9 mouse cellular contexts compared by ENCODE assay signal in genomic region chr8:106307586-106307985, GRCm38 (mm10). TPM values are rescaled to one million over a fixed set of nuclear protein-coding genes. Genes with fewer than 3 reads are reported as not detected.
DNase-seq lines count a peak whose midpoint lies in the region; ATAC-seq and TF ChIP-seq lines count a peak whose summit lies in the region.
"Had no signal": no experiment of that assay in that cellular context is flagged by ENCODE, and none has a peak within 500 bp of the region (broad histone marks: within the 10 kb centered on the region; RNA-seq: fewer than 3 reads in every experiment).

No protein-coding gene starts in this region.

- no peaks in the 10 kb centered on the region for H3K27me3 ChIP-seq in hindbrain, embryonic 16.5 days (replicated peaks; ENCODE audit: control insufficient read depth, insufficient read depth, low read length)
- H3K27me3 ChIP-seq in hindbrain, embryonic 14.5 days (ENCODE audit: control insufficient read depth, insufficient read depth, low read length) = no peaks in the 10 kb centered on the region
- no peaks in the 10 kb centered on the region for H3K27me3 ChIP-seq in small intestine, adult 2 months (ENCODE audit: control insufficient read depth, insufficient read depth, low read length)
- H3K27me3 ChIP-seq in midbrain, embryonic 16.5 days (ENCODE audit: control insufficient read depth, insufficient read depth, low read depth, low read length) = no peaks in the 10 kb centered on the region

- no peaks in the 10 kb centered on the region for H3K36me3 ChIP-seq in hindbrain, embryonic 16.5 days (ENCODE audit: control insufficient read depth, insufficient read depth, low read length)
- no peaks in the 10 kb centered on the region for H3K36me3 ChIP-seq in hindbrain, embryonic 14.5 days (replicated peaks; ENCODE audit: control insufficient read depth, insufficient read depth)
- H3K36me3 ChIP-seq in small intestine, adult 2 months (ENCODE audit: control insufficient read depth, insufficient read depth, low read length) = no peaks in the 10 kb centered on the region
- 0 out of 2 replicates have a peak, but pooled peaks cover 2% of the 10 kb centered on the region for H3K36me3 ChIP-seq in midbrain, embryonic 16.5 days (ENCODE audit: control insufficient read depth, insufficient read depth, low read length)
- H3K36me3 ChIP-seq: forebrain, embryonic 10.5 days had no signal

- 51% methylated on average over 2 of the region's 2 CpGs for WGBS in hindbrain, embryonic 16.5 days
- 43% methylated on average over 2 of the region's 2 CpGs for WGBS in hindbrain, embryonic 14.5 days
- 20% methylated on average over 2 of the region's 2 CpGs for WGBS in small intestine, adult 2 months
- 82% methylated on average over 2 of the region's 2 CpGs for WGBS in midbrain, embryonic 16.5 days

- no peak for DNase-seq in hindbrain, embryonic 14.5 days (ENCODE audit: low spot score)
- DNase-seq in kidney, postnatal 14 days = peak; percentile 44
- no peak for DNase-seq in cerebellum, postnatal 36 days
- DNase-seq in cerebellum, adult 9-10 months = no peak

- no peak overlapping the region for H3K9ac ChIP-seq in hindbrain, embryonic 16.5 days (ENCODE audit: low read depth, low read length)
- no peak overlapping the region for H3K9ac ChIP-seq in hindbrain, embryonic 14.5 days
- no peak overlapping the region for H3K9ac ChIP-seq in midbrain, embryonic 16.5 days (ENCODE audit: low read depth, low read length)

- TF ChIP-seq CTCF in small intestine, adult 2 months (IDR thresholded peaks at IDR 0.05; ENCODE audit: extremely low read depth, insufficient read length, insufficient replicate concordance, low read depth, low read length) = no peak

- no peaks in the 10 kb centered on the region for H3K9me3 ChIP-seq in hindbrain, embryonic 16.5 days (ENCODE audit: control insufficient read depth, low read length)
- no peaks in the 10 kb centered on the region for H3K9me3 ChIP-seq in hindbrain, embryonic 14.5 days (ENCODE audit: control insufficient read depth, low read length)
- no peaks in the 10 kb centered on the region for H3K9me3 ChIP-seq in midbrain, embryonic 16.5 days (replicated peaks; ENCODE audit: control insufficient read depth, low read length, poor library complexity, severe bottlenecking)
- H3K9me3 ChIP-seq: forebrain, embryonic 10.5 days had no signal

- H3K27ac ChIP-seq in hindbrain, embryonic 16.5 days (ENCODE audit: low read depth, low read length) = no peak overlapping the region
- H3K27ac ChIP-seq in hindbrain, embryonic 14.5 days = no peak overlapping the region
- H3K27ac ChIP-seq in small intestine, adult 2 months (ENCODE audit: insufficient read depth, low read depth, low read length) = peak overlapping the region; percentile 55
- H3K27ac ChIP-seq in midbrain, embryonic 16.5 days (ENCODE audit: low read length) = no peak overlapping the region
- H3K27ac ChIP-seq: forebrain, embryonic 10.5 days had no signal

- H3K4me1 ChIP-seq in hindbrain, embryonic 16.5 days (ENCODE audit: control insufficient read depth, insufficient read depth, low read depth, low read length) = peaks cover 6% of the 10 kb centered on the region
- peaks cover 6% of the 10 kb centered on the region; the same call in 1 of the 2 replicates for H3K4me1 ChIP-seq in hindbrain, embryonic 14.5 days (replicated peaks; ENCODE audit: control insufficient read depth, insufficient read depth, low read length)
- peaks cover 31% of the 10 kb centered on the region for H3K4me1 ChIP-seq in small intestine, adult 2 months (ENCODE audit: control insufficient read depth, insufficient read depth, insufficient read length, low read length)
- H3K4me1 ChIP-seq in midbrain, embryonic 16.5 days (ENCODE audit: control insufficient read depth, insufficient read depth, low read length) = no peaks in the 10 kb centered on the region
- H3K4me1 ChIP-seq: forebrain, embryonic 10.5 days had no signal

- H3K4me2 ChIP-seq in hindbrain, embryonic 16.5 days (ENCODE audit: low read length) = no peak overlapping the region
- no peak overlapping the region for H3K4me2 ChIP-seq in hindbrain, embryonic 14.5 days (replicated peaks)
- no peak overlapping the region for H3K4me2 ChIP-seq in midbrain, embryonic 16.5 days (ENCODE audit: low read length)

- TF ChIP-seq POLR2A in small intestine, adult 2 months (IDR thresholded peaks at IDR 0.05; ENCODE audit: low read depth, low read length) = no peak

- ATAC-seq in hindbrain, embryonic 16.5 days = peak; percentile 25; the same call in 1 of the 2 replicates
- ATAC-seq in hindbrain, embryonic 14.5 days (ENCODE audit: low FRiP score) = no peak
- ATAC-seq in granulocyte monocyte progenitor cell, adult 5-6 weeks (replicated peaks; ENCODE audit: poor library complexity, severe bottlenecking) = peak; percentile 98
- ATAC-seq in midbrain, embryonic 16.5 days = no peak

- no peak overlapping the region for H3K4me3 ChIP-seq in hindbrain, embryonic 16.5 days (ENCODE audit: low read length)
- no peak overlapping the region for H3K4me3 ChIP-seq in hindbrain, embryonic 14.5 days (replicated peaks; ENCODE audit: low read length)
- H3K4me3 ChIP-seq in small intestine, adult 2 months (ENCODE audit: low read depth, low read length) = no peak overlapping the region
- no peak overlapping the region for H3K4me3 ChIP-seq in midbrain, embryonic 16.5 days (ENCODE audit: low read depth, low read length)
- H3K4me3 ChIP-seq: forebrain, embryonic 10.5 days had no signal

RNA-seq across cellular contexts. Expression of gene Smpd3, which starts 30.2 kb away (rescaled TPM):
- 55.0 and 63.4 TPM in 2 replicates for polyA plus RNA-seq in hindbrain, embryonic 16.5 days (2015; fragmentation: Nextera tagmentation; extraction: Ambion mirVana)
- polyA plus RNA-seq in hindbrain, embryonic 14.5 days (2014; fragmentation: Nextera tagmentation; extraction: Ambion mirVana) = 46.7 and 47.1 TPM in 2 replicates
- total RNA-seq in granulocyte monocyte progenitor cell, adult 5-6 weeks (2014; fragmentation: Nextera tagmentation) = not detected in 2 replicates
- total RNA-seq in granulocyte monocyte progenitor cell, adult 5-6 weeks (2017) = 0.13 TPM in 1 of 2 replicates, not detected in the other
- 37.5 and 73.6 TPM in 2 replicates for polyA plus RNA-seq in small intestine, adult 2 months (2012; rRNA removed)
- 69.6 and 76.2 TPM in 2 replicates for polyA plus RNA-seq in midbrain, embryonic 16.5 days (2015; fragmentation: Nextera tagmentation; extraction: Ambion mirVana)

Comparison
In these comparisons a context has a peak if more than half of its experiments do, and no peak if none do; other contexts are left out.
1. ATAC-seq: peak in hindbrain, embryonic 16.5 days (single experiment) and granulocyte monocyte progenitor cell, adult 5-6 weeks (single experiment); none in hindbrain, embryonic 14.5 days (single experiment) and midbrain, embryonic 16.5 days (single experiment).